Mouse (Mus musculus): ENCODE measurements at regions not wholly inside any gene's neighbourhood (a gene's known extent, or its start where the extent isn't known, plus 50 kb on each side); places are given as distances from the start of the nearest gene placed in this dataset.

DNA sequence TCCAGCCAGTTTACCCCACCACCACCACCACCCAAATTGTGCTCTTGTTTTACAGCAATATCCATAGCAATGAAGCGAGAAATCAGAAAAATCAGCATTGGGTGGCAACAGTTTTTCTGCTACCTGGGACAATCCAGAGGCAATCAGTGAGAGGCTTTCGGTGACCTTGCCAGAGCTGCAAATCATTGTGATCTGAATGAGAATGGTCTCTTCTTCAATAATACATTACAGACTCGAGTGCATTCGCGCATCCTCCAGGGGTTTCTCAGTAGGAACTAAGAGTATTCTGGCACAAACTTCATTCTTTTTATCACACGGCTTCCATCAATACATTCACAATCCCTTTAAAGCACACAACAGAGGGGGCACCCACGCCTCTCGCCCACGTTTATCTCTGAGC is 91.2 kb downstream of the Srek1 start:
- Histone ChIP-seq H3K27me3 (ENCODE audit: control insufficient read depth, insufficient read depth, low read length) (no peaks in the 10 kb centered on the region), H3K4me3 (replicated peaks; ENCODE audit: low read length) (no peak overlapping the region), H3K27ac (replicated peaks; ENCODE audit: low read depth, low read length) (no peak overlapping the region), H3K4me2 (replicated peaks; ENCODE audit: low read depth, low read length, severe bottlenecking) (no peak overlapping the region), H3K36me3 (ENCODE audit: control insufficient read depth, insufficient read depth, low read length) (no peaks in the 10 kb centered on the region), H3K9me3 (ENCODE audit: control insufficient read depth, low read length) (no peaks in the 10 kb centered on the region), H3K4me1 (ENCODE audit: control insufficient read depth, insufficient read depth, low read length) (no peaks in the 10 kb centered on the region), H3K9ac (ENCODE audit: low read depth, low read length, severe bottlenecking) (no peak overlapping the region)
- TF ChIP-seq POLR2A (IDR thresholded peaks at IDR 0.05; ENCODE audit: borderline replicate concordance, extremely low read depth, insufficient read depth, insufficient read length): no peak
- DNase-seq (ENCODE audit: low spot score) (no peak), ATAC-seq (ENCODE audit: low FRiP score, low read depth) (no peak)
- WGBS: 82% methylated on average over 9 of the region's 9 CpGs

DNA sequence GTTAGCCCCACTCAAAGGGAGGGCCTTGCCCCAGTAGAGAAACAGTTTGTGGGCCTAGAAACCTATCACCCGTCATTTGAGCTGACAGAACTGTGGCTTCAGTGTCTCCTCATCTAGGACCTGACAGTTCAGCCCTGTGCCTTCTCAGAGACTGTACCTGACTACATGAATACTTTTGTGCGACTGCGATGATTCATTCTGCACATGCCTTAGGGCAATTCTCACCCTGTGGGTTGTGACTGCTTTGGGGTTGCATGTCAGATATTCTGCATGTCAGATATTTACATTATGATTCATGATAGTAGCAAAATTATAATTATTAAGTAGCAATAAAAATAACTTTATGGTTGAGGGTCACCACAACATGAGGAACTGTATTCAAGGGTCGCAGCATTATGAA is 93.7 kb downstream of the Srek1 start:
- no peak for ATAC-seq (ENCODE audit: low FRiP score, low read depth)
- Histone ChIP-seq H3K36me3 (ENCODE audit: control insufficient read depth, insufficient read depth, low read length) (no peaks in the 10 kb centered on the region), H3K9ac (ENCODE audit: low read depth, low read length, severe bottlenecking) (no peak overlapping the region), H3K4me1 (ENCODE audit: control insufficient read depth, insufficient read depth, low read length) (no peaks in the 10 kb centered on the region), H3K27me3 (ENCODE audit: control insufficient read depth, insufficient read depth, low read length) (no peaks in the 10 kb centered on the region), H3K9me3 (ENCODE audit: control insufficient read depth, low read length) (no peaks in the 10 kb centered on the region), H3K4me3 (replicated peaks; ENCODE audit: low read length) (no peak overlapping the region), H3K4me2 (replicated peaks; ENCODE audit: low read depth, low read length, severe bottlenecking) (no peak overlapping the region), H3K27ac (replicated peaks; ENCODE audit: low read depth, low read length) (no peak overlapping the region)
- no peak for DNase-seq (ENCODE audit: low spot score)
- 76% methylated on average over 4 of the region's 4 CpGs for WGBS
- TF ChIP-seq POLR2A (IDR thresholded peaks at IDR 0.05; ENCODE audit: borderline replicate concordance, extremely low read depth, insufficient read depth, insufficient read length): no peak

DNA sequence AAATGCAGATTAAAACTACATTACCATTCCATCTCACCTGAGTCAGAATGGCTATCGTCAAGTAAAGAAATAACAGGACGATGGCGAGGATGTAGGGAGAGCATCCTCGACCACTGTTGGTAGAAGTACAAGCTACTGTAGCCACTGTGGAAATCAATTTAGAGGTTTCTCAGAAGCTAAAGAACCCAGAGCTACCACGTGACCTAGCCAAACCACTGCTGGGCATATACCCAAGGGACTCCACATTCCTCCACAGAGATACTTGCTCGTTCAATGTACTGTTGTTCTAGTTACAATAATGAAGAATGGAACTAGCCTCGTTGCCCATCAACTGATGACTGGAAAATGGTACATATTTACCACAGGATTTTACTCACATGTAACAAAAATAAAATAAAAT is 94.4 kb downstream of the Srek1 start:
- no peaks in the 10 kb centered on the region for H3K9me3 ChIP-seq (ENCODE audit: control insufficient read depth, low read length)
- H3K4me2 ChIP-seq (replicated peaks; ENCODE audit: low read depth, low read length, severe bottlenecking): no peak overlapping the region
- H3K27ac ChIP-seq (replicated peaks; ENCODE audit: low read depth, low read length): no peak overlapping the region
- TF ChIP-seq POLR2A (IDR thresholded peaks at IDR 0.05; ENCODE audit: borderline replicate concordance, extremely low read depth, insufficient read depth, insufficient read length): no peak
- H3K4me1 ChIP-seq (ENCODE audit: control insufficient read depth, insufficient read depth, low read length): no peaks in the 10 kb centered on the region
- no peak overlapping the region for H3K4me3 ChIP-seq (replicated peaks; ENCODE audit: low read length)
- DNase-seq (ENCODE audit: low spot score) (no peak), ATAC-seq (ENCODE audit: low FRiP score, low read depth) (no peak)
- WGBS: 84% methylated on average over 7 of the region's 7 CpGs
- H3K36me3 ChIP-seq (ENCODE audit: control insufficient read depth, insufficient read depth, low read length): no peaks in the 10 kb centered on the region
- no peaks in the 10 kb centered on the region for H3K27me3 ChIP-seq (ENCODE audit: control insufficient read depth, insufficient read depth, low read length)
- no peak overlapping the region for H3K9ac ChIP-seq (ENCODE audit: low read depth, low read length, severe bottlenecking)

GRCm38 (mm10) chr13:103676831-103677230 is 97.6 kb downstream of the Srek1 start:
- Histone ChIP-seq H3K4me3 (replicated peaks; ENCODE audit: low read length) (no peak overlapping the region), H3K27ac (replicated peaks; ENCODE audit: low read depth, low read length) (no peak overlapping the region), H3K36me3 (ENCODE audit: control insufficient read depth, insufficient read depth, low read length) (no peaks in the 10 kb centered on the region), H3K4me2 (replicated peaks; ENCODE audit: low read depth, low read length, severe bottlenecking) (no peak overlapping the region), H3K9me3 (ENCODE audit: control insufficient read depth, low read length) (no peaks in the 10 kb centered on the region), H3K9ac (ENCODE audit: low read depth, low read length, severe bottlenecking) (no peak overlapping the region), H3K4me1 (ENCODE audit: control insufficient read depth, insufficient read depth, low read length) (no peaks in the 10 kb centered on the region), H3K27me3 (ENCODE audit: control insufficient read depth, insufficient read depth, low read length) (no peaks in the 10 kb centered on the region)
- ATAC-seq (ENCODE audit: low FRiP score, low read depth): no peak
- WGBS: 63% methylated on average over 13 of the region's 13 CpGs
- no peak for DNase-seq (ENCODE audit: low spot score)
- no peak for TF ChIP-seq POLR2A (IDR thresholded peaks at IDR 0.05; ENCODE audit: borderline replicate concordance, extremely low read depth, insufficient read depth, insufficient read length)

DNA sequence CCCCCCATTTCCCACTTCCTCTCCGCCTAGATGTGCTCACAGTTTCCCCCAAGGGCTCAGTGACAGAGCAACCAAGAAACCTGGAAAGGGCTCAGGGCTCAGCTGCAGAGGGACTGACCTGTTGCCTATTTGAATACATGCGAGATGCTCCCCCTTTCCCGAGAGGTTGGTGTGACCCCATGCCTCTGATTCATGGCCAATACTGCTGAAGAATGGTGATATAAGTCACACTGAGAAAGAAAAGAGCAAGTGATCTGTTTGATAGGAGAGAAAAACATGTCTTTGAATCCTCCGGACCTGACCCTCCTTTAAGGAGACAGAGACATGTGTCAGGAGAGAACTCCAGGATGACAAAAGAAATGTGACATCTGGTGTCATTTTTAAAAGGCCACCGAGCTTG is 98.2 kb downstream of the Srek1 start:
- H3K4me1 ChIP-seq (ENCODE audit: control insufficient read depth, insufficient read depth, low read length): no peaks in the 10 kb centered on the region
- H3K9ac ChIP-seq (ENCODE audit: low read depth, low read length, severe bottlenecking): no peak overlapping the region
- no peak overlapping the region for H3K4me3 ChIP-seq (replicated peaks; ENCODE audit: low read length)
- DNase-seq (ENCODE audit: low spot score) (no peak), ATAC-seq (ENCODE audit: low FRiP score, low read depth) (no peak)
- no peak overlapping the region for H3K27ac ChIP-seq (replicated peaks; ENCODE audit: low read depth, low read length)
- H3K27me3 ChIP-seq (ENCODE audit: control insufficient read depth, insufficient read depth, low read length): no peaks in the 10 kb centered on the region
- H3K9me3 ChIP-seq (ENCODE audit: control insufficient read depth, low read length): no peaks in the 10 kb centered on the region
- TF ChIP-seq POLR2A (IDR thresholded peaks at IDR 0.05; ENCODE audit: borderline replicate concordance, extremely low read depth, insufficient read depth, insufficient read length): no peak
- no peaks in the 10 kb centered on the region for H3K36me3 ChIP-seq (ENCODE audit: control insufficient read depth, insufficient read depth, low read length)
- no peak overlapping the region for H3K4me2 ChIP-seq (replicated peaks; ENCODE audit: low read depth, low read length, severe bottlenecking)
- 70% methylated on average over 5 of the region's 5 CpGs for WGBS

DNA sequence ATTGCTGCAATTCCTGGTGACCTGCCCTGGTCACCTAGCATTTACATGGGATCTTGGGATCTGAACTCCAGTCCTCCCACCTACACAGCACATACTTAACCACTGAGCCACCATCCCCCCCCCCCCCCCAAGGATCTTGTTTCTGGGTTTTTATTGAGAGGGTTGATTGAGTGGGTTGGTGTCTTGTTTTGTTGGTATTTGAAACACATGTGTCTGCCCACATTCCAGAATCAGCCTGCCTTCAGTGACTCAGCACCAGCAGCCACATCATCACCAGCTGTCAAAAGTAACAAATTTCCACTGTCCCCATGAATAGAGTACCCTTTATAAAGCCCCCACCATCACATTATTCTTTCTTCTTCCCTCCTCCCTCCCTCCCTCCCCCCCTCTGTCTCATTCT is 103.8 kb downstream of the Srek1 start:
- no peak for ATAC-seq (ENCODE audit: low FRiP score, low read depth)
- H3K9ac ChIP-seq (ENCODE audit: low read depth, low read length, severe bottlenecking): no peak overlapping the region
- H3K4me1 ChIP-seq (ENCODE audit: control insufficient read depth, insufficient read depth, low read length): no peaks in the 10 kb centered on the region
- no peak for DNase-seq (ENCODE audit: low spot score)
- H3K9me3 ChIP-seq (ENCODE audit: control insufficient read depth, low read length): no peaks in the 10 kb centered on the region
- no peaks in the 10 kb centered on the region for H3K27me3 ChIP-seq (ENCODE audit: control insufficient read depth, insufficient read depth, low read length)
- H3K36me3 ChIP-seq (ENCODE audit: control insufficient read depth, insufficient read depth, low read length): no peaks in the 10 kb centered on the region
- H3K27ac ChIP-seq (replicated peaks; ENCODE audit: low read depth, low read length): no peak overlapping the region
- H3K4me3 ChIP-seq (replicated peaks; ENCODE audit: low read length): no peak overlapping the region
- TF ChIP-seq POLR2A (IDR thresholded peaks at IDR 0.05; ENCODE audit: borderline replicate concordance, extremely low read depth, insufficient read depth, insufficient read length): no peak
- no peak overlapping the region for H3K4me2 ChIP-seq (replicated peaks; ENCODE audit: low read depth, low read length, severe bottlenecking)

Measured in limb, embryonic 14.5 days (tissue).